Mouse (Mus musculus): ENCODE results near the gene Itih4.
A peak's percentile ranks its signal among the peaks of the same experiment; 100 is the strongest.

Itih4 gene

GRCm38 (mm10) chr14:30886204-30886603 lies at the start of gene Itih4:
Itih4 (plus strand) TSS chr14:30886476.
- DNase-seq, result no peak

- DNase-seq, result no peak
These were observed 48.8 kb upstream of the Itih4 start for GRCm38 (mm10) chr14:30837416-30837996.

- DNase-seq, result no peak
These were observed 42.6 kb upstream of the Itih4 start for GRCm38 (mm10) chr14:30843701-30844100.

GRCm38 (mm10) chr14:30850504-30850903 lies 35.8 kb upstream of the Itih4 start:
- no peak for DNase-seq

DNA sequence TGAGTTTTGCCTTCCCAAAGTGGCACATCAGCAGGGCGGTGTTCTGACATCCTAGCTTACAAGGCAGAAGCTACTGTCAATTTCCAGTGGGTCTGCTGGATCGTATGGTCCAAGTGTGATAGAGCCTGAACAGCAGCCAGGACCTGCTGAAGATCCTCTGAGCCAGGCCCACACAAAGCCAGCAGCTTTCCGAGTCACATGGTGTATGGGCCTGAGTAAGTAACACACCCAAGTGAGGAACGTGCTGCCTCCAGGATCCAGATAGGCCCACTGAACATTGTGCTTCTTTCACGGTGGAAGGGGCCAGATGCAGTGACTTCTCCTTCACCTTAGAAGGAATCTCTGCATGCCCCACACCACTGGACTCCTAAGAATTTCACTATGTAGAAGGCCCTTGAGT lies 34.0 kb upstream of the Itih4 start:
- no peak for DNase-seq

DNA sequence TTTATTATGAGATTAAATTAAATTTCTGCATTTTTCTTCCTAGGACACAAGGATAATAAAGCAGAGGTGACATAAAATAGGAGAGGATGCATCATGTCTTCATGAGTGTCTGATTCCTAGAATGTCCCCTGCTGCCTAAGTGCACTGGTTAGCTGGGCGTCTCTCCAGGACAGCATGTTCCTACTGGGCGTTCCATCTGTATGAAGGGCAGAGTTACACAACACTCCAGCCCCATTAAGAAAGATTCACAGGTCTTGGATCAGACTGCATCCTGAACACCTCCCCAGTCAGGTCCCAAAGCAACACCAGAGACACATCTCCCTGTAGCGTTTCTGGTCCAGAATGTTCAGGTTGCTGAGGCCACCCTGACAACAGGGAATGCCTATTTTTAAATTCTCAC lies 31.0 kb upstream of the Itih4 start:
- no peak for DNase-seq

- no peak for DNase-seq
These were observed 29.3 kb upstream of the Itih4 start for GRCm38 (mm10) chr14:30856885-30857507.

- no peak for DNase-seq
These were observed 28.3 kb upstream of the Itih4 start for GRCm38 (mm10) chr14:30857990-30858389.

GRCm38 (mm10) chr14:30861421-30862125 lies 24.7 kb upstream of the Itih4 start:
- DNase-seq, result no peak

GRCm38 (mm10) chr14:30862368-30862767 lies 23.9 kb upstream of the Itih4 start:
- no peak for DNase-seq

GRCm38 (mm10) chr14:30865311-30865710 lies 21.0 kb upstream of the Itih4 start:
- DNase-seq, result no peak

DNA sequence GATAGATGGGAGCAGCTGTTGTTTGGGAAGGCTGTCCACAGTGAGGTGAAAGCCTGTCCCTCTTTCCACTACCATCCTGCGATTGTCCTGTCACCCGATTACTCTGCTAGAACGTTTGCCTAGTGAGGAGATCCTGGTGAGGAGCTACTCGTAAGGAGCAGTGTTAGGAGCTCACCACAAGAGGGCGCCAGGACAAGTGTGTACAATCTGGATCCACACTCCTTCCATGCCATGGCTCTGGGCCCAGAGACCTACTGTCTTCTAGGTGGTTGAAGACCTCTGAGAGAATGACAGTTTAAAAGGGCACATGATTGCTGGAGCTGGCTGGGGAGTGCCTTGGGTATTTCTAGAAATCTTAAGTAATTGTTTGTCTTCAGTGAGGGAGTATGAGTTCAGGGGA lies 19.2 kb upstream of the Itih4 start:
- peak; percentile 79 for DNase-seq

GRCm38 (mm10) chr14:30868826-30869225 lies 17.4 kb upstream of the Itih4 start:
- no peak for DNase-seq

DNA sequence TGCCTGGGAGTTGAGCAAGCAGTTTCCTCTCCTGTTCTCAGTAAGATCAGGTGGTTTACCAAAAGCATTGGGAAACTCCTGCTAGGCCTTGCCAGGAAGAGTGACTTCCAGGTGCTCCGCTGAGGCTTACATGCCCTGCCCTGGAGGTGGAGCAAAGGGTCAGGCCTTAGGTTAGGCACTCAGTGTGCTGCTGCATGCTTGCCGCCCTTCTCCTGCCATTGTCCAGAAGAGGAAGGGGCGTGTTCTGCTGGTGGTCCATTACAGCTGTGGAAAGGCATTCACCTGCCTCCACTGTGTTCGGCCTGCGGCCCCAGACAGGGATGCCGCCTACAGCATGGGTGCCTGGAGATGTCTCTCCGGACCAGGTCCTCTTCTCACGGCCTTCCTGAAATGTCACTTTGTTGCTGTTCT lies 16.9 kb upstream of the Itih4 start:
- DNase-seq, result no peak

DNA sequence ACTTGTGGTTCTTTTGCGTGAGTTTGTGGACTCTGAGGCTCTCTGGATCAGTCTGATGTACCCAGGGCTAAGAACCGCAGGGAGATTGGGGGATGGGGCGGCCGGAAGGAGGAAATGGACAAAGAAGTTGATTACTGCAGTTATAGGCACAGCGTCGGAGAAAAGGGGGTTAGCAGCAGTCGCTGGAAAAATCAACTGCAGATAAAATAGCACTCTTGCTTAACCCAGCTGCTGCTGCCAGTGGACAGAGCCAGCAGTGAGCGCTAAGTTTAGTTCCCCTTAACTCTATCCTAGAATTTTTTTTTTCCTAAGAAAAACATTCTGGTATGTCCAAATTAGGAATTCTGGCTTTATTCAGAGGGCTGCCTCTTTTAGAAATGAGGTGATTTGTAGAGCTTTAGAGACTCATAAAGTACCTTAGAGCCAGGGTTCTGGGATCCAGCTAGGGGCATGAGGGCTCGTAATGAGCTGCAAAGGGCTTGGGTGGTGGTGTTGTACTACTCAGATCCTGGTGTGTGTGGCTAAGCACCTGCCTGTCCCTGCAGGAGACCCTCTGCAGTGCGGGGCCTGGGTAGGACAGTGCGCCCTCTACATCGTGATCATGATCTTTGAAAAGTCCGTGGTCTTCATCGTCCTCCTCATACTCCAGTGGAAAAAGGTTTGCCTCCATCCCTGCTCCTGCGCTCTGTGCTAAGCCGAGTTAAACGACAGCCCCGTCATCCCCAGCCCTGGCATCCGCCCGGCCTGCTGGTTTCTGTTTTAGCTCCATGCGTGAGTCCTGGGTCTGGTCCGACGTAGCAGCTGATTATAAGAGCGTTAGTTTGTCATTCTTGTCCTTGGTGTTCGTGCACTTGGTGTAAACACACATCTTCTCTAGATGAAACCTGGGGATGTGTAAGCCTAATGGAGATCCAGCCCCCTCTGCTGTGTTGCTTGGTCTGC lies 15.8 kb upstream of the Itih4 start:
- peak; percentile 27 for DNase-seq

DNA sequence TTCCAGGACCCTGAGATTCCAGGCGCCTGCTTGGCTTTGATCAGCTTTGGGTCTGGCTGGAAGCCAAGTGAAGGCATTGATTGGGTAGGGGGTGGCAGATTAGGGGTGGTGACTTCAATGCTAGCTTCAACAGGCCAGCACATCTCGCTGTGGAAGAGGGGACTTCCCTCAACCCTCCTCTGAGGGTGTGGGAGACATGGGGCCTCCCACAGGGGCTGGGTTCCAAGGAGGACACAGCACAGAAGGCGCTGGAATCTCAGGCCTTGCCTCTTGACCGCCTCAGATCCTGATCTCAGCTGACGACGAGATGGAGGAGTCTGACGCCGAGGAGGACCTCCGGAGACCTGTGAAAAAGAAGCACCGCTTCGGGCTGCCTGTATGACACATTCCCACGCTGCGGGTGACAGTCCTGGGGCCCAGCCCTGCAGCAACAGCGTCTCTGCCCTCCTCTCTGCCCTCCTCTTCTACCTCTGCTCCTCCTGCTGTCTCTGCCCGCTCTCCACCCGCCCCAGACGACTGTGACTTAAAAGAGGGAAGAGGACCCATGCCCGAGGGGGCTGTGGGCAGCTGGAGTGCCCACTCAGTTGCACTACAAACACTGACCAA lies 12.1 kb upstream of the Itih4 start:
- no peak for DNase-seq

DNA sequence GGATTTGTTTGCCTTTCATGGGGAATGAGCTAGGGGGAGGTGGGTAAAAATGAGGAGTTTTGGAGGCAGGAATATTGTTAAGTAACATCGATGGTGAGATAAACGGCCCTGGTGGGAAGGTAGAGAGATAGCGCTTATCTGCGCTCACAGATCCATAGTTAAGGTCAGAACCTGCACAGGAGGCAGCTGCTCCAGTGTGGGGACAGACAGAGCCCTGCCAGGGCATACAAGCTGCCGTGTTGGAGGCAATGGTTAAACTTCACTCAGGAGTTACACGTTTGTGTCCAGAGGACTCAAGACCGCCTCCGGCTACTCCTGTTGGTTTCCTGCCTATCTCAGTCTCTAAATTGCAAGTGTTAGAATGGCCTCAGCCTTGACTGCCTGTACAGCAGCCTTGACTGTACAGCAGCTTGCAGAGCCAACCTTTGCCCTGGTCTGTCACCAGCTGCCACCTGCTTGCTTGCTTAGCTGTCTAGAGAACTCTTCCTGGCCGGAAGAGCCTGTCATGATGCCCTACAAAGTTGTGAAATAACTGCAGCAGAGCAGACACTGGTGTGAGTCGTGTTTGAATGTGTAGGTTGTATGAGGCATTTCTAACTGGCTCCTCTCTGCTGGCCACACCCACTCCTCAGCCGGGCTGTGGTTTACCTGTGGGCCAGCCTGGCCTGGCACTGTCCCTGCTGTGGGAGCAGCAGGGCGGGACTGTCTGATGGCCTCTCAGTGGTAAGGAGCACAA lies 11.0 kb upstream of the Itih4 start:
- no peak for DNase-seq

- DNase-seq, result no peak
These were observed 10.3 kb upstream of the Itih4 start for GRCm38 (mm10) chr14:30875955-30876354.

DNA sequence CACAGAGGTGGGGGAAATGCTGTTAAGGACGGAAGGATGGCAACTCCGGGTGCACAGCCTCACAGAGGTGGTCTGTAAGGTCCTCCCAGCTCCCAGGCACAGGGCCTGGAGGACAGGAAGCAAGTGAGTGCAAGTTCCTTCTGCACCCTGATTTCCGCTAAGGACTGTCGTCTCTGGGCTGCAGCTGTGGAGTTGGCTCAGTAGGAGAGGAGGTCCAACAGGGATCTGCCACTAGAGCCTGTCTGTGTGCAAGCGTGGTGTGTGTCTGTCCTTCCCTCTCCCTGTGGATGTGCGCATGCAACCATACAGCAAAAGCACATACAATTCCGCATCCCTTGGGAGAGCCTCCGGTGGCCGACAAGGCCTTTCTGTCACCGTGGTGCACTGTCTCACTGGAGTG lies 9.8 kb upstream of the Itih4 start:
- DNase-seq, result no peak

DNA sequence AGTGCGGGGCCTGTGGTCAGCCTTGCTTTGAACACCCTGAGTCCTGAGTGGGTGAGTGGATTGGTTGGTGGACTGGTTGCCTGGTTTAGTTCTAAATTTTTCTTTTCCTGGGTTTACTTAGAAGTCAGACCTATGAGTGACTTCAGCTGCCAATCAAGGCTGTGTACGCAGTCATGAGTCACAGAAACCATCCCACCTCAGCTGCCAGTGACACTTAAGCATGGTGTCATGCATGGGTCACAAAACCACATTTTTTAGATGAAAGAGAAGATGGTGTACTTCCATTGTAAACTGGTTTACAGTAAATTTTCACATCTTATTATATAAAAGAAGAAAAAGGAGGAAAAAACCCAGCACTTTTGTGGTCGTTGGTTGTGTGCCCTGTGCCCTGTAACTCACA lies 8.4 kb upstream of the Itih4 start:
- no peak for DNase-seq

DNA sequence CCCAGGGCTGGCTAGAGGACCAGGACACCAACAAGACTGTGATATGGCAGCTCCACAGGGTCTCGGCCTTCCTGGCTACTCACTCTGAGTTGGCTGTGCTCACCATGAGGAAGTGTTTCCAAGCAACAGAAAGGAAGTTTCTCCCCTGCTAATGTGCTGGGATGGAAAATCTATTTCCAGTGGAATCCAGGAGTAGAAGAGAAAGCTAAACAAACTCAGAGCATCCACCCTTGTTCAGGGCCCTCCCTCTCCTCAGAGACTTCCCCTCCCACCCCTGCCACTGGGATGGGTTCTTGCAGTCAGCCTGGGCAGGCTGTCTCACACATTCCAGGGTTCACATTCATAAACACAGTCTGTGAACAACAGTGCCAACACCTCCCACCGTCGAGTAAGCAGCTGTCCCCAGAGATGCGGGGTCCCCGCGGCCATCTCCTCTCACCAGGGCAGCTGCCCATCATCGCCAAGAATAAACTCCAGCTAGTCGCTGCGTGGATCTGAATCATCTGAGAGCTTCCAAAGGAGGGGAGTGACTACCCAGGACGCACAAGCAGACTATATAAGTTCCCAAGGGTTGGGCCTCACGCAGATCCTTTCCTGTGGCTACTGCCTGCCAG lies 7.2 kb upstream of the Itih4 start, which contains the start of gene Mustn1:
Gene Mustn1 (plus strand): TSS at position 243 of the 614 bp plus-strand sequence.
- peak; percentile 14 for DNase-seq

DNA sequence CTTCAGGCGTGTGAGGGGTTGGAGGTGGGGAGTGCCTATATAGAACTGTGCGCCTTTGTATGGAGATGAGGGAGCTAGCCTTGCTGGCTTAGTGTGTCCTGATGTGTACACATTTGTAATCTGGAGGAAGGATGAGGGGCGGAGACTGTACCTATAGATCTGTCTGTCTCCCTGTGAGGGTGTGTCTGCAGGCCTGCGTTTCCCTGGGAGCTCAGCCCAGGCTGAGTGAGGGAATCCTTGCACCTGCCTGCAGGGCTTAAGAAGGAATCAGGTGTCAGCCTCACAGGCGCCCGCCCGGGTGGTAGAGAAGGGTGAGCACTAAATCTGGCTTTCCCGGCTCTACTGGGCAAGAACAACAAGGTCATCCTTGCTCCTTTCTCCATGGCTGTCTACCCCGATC lies 6.5 kb upstream of the Itih4 start:
- no peak for DNase-seq
